Mouse (Mus musculus) lung, postnatal 36 days (tissue): ENCODE data around the gene Mgmt.
A peak's percentile ranks its signal among the peaks of the same experiment; 100 is the strongest.

Experiments used
- DNase-seq: peaks from one replicate; pipeline ENCODE4 v3.0.0; 2022; ENCODE audit warnings: mixed read lengths

The Mgmt gene

DNA sequence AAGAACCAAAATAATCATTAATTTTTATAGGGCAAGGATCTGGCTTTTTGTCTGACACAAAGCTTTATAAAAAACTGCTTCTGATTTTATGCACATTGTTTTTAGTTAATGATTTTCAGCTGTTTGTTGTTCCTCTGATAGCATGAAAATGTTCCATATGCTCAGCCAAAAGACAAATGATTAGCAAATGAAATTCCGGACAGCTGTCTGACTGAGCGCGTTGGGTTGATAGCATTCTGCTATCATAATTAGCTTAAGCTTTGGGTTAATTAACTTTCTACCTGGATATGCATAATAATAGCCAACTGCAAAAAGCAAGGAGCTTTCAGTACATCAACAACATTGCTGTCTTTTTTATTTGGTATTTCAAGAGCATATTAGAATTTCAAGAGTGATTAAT lies 108.0 kb downstream of the Mgmt start:
- no peak for DNase-seq

DNA sequence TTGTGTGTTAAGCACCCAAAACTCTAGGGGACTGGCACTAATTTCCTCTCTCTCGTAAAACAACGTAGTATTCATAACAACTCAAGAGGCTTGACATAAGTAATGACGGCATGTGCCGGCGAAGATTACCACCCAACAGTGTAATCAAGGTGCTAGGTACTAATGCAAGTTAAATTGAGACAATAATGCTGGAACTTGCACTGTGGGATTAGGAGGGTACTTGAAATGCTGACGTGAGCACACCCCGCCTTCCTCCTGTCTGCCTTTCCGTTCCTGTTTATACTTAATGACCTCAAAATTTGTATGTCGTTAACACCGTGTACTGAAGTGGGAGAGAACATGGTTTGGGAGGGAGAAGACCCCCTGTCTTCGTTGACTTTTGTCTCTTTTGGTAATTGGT lies 110.9 kb downstream of the Mgmt start:
- no peak for DNase-seq

DNA sequence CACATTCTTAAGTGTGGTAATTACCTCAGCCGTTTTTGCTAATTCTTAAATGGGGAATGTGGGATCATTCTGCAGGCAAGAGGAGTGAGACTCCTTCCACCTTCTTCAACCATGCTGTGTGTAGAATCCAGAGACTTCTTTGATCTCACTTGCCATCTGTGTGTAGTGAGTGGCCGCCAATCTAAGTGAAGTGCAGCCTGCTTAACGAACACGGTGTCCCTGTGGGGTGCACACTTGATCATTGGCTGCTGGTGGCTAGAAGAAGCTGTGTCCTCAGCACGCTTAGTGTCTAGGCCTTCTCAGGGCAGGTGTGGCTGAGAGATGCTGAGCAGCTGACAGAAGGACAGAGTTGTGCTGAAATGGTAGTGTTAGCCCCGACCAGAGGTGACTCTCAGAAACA lies 113.9 kb downstream of the Mgmt start:
- no peak for DNase-seq

DNA sequence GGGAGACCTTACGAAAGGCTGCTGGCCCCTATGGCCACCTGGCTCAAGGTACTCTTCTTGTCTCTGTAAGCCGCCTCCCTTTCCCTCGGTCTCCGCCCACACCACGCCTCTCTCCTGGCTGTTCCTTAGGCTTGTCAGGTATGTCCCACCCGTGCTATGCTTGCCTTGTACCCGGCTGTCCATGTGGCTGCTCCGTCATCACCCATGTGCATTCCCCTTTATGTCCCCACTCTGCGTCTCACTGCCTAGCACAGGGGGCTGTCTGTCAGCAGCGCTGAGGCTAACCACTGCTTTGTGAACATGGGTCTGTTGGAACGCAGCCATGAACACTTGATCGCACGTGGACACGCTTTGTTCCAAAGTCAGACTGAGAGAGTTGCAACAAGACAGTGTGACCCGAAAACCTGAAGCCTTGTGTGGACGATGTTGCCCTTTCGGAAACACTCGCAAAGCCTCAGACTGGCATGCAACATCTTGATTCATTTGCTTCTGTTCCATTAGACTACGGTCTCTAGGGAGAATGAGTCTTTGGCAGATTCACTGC lies 115.4 kb downstream of the Mgmt start:
- DNase-seq, result no peak

DNA sequence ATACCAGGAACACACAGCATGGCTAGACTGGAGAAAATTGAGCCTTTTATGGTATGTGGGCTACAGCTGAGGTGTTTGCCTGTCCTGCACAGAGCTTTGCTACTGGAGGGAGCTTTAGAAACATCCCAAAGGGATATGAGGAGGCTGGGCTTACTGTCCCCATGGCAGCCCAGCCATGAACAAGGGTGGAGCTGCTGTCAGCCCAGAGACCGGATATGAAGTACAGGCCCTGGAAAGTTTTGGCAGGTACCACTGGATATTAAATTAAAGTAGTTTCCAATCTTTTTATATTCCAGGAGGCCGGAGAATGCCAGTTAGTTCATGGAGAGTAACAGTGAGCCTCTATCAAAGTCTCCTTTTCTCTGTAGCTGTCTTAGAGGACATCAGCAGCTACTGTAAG lies 116.0 kb downstream of the Mgmt start:
- no peak for DNase-seq

DNA sequence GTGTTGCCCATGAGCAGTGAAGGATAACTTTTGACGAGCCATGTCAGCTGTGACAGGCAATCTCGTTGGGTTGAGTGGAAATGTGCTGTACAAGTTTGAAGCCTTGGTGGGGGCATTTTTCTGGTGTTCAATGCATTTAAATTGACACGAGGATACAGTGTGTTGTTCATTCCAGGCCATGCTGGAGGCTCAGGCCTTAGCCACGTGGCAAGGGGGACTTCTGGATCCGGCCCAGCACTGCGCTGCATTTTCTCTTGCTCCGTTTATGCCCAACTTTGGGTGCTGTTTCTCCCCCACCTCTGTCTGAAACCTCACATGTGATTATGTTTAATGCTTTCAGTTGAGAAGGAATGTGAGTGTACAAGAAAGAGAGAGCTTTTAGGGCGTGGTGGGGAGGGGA lies 118.3 kb downstream of the Mgmt start:
- no peak for DNase-seq

DNA sequence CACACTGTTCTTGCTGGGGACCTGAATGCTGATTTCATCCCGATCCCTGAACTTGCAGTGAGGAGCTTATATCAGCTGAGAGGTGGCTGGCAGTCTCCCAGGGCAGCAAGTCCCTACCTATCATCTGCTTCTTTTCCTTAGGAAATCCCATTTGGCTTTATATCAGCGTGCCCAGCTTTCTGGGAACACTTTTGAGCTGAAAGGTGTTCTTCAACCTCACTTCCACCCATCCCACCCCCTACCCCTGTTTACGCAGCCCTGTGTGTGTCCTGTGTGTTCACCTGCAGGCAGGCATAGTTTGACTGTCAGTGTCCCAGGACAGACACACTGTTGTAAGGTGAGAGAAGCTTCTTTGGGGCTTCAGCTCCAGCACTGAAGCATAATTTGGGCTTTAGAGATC lies 119.0 kb downstream of the Mgmt start:
- DNase-seq, result no peak

DNA sequence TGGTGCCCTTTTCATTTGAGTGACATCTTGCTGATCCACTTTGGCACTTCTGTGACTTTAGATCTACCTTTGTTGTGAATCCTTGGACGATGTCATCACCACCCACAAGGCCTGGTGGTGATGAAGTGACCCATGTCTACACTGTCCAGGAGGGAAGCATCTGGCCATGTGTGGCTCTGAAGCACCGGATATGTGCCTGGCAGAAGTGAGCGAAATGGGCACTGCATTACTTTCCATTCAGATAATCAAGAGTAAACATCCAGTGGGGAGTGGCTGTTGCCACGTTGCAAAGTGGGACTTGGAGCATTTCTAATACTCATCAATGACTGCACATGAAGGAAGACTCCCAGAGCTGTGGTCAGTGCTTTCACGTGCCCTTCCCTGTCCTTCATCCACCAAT lies 124.2 kb downstream of the Mgmt start:
- DNase-seq, result no peak

DNA sequence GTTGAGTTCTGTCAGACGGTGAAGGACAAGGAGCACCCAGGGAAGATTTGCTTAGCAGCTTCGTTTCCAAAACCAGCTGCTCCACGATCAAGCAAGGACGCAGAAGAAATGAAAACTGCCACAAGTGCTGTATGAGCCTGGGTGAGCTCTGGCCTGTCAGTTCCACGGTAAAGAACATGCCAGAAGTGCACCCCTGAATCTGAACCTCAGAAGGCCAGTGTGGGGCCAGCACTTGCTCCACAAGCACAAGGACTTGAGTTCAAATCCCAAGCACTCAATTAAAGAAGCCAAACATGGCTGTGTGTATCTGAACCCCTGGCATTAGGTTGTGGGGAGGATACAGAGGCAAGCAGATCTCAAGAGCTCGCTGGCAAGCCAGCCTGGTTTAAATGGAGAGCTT lies 125.8 kb downstream of the Mgmt start:
- no peak for DNase-seq

DNA sequence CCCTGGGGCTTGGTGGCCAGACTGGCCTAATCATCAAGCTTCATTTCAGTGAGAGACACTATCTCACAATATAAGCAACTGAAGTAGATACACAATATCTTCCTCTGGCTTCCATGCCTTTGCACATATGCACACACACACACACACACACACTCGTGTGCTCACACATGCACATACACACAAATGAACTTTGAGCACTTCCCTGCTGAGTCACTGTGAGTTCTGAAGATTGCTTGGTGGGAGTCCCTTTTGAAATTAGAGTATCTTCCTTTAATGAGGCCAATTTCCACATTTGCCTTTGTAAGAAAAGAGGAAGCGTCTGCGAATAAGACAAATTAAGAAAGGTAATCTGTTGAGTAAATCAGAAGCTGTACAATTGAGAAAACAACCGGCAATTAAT lies 136.4 kb downstream of the Mgmt start:
- DNase-seq, result no peak

DNA sequence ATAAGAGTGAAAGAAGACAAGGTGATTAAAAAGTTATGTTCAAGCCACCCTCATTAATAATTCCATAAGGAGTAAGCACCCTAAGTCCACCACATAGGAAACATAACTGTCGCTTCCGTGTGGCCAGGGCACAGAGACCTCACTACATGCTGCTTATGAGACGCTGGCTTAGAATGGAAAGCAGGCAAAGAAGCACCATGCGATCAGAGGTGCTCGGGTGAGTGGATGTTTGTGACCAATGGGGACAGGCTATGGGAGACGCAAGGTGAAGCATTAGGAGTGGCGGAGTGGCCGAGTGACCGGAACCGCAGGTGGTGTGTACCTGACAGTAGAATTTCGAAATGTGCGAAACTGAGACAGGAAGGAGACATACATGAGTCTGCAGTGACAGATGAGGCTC lies 138.8 kb downstream of the Mgmt start:
- DNase-seq, result no peak

DNA sequence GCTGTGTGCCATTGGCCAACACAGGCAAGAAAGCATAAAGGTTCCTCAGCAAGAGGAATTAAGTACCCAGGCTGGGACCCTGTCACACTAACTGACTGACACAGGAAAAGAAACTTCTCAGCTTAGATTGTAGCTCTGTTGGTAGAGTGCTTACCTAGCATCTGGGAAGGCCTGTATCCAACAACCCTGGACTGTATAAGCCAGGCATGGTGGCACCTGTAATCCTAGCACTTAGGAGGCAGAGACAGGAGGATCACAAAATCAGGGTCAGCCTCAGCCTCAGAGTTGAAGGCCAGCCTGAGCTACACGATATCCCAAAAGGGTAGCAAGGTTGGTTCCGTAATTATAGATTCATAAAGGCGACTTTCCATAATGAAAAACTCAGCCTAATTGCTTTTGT lies 140.6 kb downstream of the Mgmt start:
- no peak for DNase-seq

DNA sequence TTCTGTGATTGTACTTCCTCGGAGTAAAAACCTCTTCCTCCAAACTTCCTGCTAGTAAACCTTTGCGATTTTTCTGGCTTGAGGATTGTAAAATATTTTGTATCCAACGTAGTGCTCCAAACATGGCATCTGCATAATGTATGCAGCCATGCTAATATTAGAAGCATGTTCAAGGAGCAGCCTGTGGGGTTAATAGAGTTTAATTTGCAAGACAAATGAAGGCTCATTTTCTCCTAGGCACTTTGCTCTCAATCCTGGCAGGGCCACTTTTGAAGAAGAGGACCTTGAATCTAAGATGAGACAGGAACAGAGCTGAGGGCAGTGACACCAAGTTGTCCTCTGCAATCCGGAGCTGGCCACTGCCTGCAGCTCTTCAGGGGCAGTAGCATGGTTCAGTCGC lies 141.5 kb downstream of the Mgmt start:
- no peak for DNase-seq

DNA sequence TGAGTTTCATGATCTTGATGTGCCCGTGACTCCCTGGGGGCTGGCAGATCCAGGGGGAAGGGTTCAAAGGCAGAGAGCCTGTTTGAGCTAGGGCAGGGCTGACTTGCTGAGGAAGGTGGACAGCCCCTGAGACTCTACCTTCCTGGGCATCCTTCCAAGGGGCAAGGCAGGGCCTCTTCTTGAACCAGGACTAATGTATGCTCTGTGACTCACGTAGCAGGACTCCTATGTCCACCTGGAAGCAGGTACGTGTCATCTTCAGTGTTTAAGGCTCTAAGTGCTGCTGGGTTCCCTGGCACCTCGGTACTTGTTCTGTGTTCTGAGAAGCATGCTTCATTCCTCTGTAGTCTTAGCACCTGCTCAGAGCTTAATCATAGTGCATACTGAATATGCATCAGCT lies 143.1 kb downstream of the Mgmt start:
- DNase-seq, result peak; percentile 53

DNA sequence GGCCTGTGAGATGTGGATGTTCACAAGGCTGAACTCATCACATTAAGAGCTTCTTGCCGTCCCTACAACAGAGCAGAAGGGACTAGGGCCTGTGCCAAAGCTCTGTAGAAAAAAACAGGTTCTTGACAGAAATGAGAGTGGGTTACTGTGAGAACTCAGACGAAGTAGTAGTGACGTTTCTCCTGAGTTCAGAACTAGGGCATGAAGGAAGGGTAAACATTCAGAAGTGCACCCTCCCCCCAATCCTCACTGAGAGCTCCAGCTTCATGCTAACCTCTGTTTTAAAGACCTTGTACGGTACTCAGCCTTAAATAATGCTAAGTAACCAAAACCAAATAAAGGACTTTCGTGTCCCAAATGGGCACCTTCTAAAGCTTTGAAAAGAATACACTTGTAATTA lies 143.5 kb downstream of the Mgmt start:
- peak; percentile 3 for DNase-seq

DNA sequence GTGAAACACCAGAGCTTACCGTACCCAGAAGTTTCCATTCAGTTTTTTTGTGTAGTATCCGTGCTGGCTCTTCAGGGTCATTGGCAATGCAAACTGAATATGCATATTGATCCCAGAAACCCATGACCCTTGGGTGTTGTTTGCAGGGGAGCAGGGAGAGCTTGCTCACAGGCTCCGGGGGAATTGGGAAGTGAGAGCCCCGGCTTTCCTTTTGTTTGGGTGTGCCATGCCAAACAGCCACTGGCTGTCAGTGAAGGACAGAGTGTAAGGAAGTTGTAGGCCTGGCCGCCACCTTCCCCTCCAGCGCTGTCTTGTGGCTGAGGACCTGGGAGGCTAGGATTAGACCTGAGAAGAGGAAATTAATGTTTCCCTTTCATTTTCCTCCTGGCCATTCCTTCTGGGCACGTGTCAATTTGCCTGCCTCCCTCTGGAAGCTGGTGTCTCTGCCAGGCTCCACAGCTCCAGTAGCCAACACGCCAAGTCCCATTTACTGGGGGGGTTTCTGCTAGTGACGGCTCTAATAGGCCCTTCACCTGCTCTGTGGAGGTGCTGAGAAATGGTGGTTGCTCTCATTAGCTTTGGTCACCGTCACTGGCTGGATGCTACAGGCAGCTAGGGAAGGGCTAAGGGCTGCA lies 144.0 kb downstream of the Mgmt start:
- no peak for DNase-seq

DNA sequence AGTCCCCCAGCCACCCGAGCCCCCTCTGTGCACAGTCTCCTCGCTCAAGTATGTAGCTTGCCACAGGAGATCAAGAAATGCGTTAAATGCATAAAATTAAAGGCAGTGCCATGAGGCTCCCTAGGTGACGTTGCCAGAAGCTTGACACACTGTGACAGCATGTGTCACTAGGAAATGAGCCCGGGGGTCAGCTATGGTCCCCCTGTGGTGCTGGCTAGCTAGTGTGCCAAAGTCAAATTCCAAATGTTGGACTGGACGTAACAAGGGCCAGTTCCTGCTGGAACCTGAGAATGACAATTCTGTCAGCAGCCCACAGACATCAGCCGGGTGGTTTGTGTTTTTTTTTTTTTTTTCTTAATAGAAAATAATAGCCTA lies 144.5 kb downstream of the Mgmt start:
- DNase-seq, result no peak

DNA sequence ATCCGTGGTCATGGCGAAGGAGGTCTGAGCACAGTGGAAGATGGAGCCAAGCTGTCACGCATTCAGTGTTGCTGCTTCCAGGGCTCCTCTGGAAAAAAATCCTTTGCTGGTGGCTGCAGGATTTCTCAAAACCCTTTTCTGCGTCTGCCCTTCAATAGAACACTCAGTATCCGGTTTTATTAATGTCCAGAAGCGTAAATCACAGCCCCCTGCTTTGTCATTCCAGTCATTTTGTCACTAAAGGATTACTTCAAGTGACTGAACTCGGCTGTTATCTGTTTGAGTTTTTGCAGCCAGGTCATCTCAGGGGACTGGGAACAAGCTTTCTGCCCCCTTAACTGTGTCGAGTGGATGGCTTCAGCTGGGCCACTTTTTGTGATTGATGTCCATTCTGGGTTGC lies 146.2 kb downstream of the Mgmt start:
- DNase-seq, result no peak

DNA sequence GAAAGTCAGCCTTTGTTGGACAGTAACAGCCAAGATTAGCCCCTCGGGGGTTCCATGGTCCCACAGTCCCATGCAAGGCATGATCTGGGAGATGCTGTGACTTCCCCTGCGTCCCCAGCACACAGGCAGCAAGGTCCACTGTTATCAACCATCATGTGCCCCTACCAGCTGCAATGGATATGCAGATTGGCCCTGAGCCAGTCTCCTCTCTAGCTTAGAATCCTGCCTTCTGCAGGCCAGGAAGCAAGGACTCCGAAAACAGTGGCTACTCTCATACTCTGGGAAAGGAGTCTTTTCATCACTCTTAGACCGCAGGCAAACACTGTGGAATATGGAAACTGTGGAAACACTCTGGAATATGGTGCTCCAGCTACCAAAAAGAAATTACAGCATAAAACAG lies 152.5 kb downstream of the Mgmt start:
- DNase-seq, result no peak

DNA sequence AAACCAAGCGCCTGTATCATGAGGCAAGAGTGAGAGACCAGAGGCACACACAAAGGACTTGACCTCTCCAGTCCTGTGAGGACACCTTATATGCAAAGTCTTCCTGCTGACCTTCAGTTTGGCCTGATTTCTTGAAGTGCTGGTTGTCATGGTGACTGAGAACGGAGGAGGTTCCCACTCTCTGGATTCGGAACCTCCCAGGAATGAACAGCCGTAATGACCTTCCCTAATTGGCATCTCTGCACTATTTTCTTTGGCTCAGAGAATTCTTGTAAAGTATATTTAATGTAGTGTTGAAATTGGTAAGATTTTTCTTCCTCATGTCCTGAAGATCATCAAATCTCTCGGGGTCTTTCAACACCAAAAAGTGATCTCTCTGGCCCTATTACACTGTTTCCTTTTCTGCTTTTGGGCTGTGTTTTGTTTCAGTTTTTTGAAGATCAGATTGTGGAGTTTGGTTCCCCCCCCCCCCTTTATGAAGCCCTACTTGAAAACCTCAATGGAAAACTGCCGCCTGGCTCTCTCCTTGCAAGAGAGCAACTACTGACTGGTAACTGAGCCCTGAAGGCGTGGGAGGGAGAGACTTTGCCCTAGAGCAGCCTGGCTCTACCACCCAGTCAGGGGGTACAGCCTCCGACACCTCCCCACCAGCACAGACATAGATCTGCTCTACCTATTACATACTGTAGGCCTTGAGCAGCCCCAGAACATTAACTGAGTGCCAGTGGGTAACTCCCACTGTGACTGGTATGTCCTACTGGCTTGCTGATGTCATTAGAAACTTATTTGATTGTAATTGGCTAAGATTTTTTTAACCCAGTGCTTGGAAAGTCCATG lies 153.9 kb downstream of the Mgmt start:
- peak; percentile 22 for DNase-seq

DNA sequence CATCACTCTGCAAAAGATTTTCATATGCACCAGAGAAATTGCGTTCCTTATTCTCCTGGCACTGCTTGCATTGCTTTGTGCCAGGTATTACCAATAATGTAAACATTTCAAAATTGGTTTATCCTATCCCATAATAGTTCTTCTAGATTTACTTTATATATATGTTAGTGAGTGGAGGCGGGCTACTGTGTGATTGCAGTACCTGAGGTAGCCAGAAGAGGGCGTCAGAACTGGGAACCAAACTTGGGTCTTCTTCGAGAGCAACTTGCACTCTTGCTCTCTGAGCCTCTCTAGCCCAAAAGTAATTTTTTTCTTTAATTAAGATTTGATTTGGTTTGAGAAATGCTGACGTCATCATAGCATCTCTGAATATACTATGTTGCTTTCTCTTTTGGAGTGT lies 159.9 kb downstream of the Mgmt start:
- no peak for DNase-seq

DNA sequence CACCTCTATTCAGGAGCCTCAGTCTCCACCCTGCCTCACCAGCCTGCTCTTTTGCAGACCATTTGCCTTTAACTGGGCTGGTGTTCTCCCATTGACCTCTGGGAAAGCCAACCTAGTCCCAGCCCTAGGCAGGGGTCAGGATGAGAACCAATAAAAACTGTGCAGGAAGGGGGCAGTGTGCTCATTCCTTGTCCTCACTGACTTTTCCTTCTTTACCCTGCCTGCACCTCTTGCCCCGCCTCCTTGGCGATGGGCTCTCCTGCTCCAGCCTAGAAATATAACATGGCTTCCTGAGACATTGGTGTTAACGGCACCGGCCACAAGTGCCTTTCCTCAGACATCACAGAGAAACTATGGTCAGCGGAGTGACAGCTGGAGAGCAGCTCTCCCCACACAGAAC lies 161.7 kb downstream of the Mgmt start:
- DNase-seq, result no peak

DNA sequence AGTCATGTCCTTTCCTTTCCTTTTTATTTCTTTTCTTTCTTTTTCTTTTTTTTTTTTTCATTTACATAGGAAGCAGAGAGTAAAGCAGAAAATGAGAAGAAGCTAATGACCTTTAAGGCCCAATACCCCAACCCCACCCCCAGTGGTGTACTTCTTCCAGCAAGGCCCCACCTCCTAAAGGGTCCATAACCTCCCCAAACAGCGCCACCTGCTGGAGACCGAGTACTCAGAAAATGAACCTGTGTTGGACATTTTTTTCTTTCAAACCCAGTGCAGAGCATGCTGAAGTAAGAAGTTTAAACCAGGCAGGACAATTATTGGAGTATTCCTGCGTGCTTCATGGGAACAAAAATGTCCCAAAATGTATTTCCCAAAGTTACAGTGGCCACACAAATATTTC lies 166.1 kb downstream of the Mgmt start:
- DNase-seq, result no peak

DNA sequence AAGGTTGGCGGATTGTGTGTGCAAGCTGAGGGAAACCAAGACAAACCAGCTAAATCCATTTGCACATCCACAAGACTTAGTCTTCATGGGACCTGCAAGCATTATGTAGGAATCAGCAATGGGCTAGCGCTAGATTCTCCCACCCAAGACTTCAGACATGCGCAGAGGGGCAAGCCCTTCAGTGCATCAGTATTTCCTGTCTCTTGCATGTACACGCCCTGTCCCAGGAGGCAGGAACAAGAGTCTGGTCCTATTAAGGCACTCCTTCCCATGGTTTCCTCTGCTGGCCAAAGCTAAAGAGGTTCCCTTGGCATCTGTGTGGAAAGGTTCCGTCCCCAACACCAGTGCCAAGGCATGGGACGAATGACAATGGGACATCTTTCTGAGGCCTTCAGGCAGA lies 166.7 kb downstream of the Mgmt start:
- no peak for DNase-seq

DNA sequence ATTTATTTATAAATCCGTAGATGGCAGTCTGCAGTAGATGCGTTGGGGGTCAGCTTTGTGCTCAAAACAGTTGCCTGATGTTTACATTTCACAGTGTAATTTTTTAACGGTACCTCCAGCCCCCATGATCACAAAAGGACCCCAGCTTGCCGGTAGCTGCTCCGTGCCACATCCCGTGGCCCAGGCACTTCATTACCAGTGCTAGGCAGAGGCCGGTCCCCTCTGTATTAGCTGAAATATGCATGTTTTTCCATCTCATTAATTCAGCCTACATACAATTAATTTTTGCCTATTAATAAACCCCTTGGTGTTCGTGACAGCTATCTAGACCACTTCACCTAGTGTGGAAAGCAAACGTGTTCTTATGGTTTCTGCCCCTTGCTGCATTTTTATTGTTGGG lies 169.8 kb downstream of the Mgmt start:
- no peak for DNase-seq
